Mouse (Mus musculus) hindbrain, embryonic 16.5 days (tissue): ENCODE data around the gene 2310061I04Rik. TPM values are rescaled to one million over a fixed set of nuclear protein-coding genes. Genes with fewer than 3 reads are reported as not detected.

ENCODE experiments used
- ATAC-seq: fragments of 200-750 bp; cut with Nextera tagmentation; 2 replicates; pipeline ENCODE4 v1.8.0; 2017; ENCODE audit warnings: moderate TSS enrichment, moderate library complexity
- H3K27ac ChIP-seq: fragments of 300-500 bp; sonication (generic); 2 replicates; pipeline ENCODE4 v1.5.1; 2014; ENCODE audit warnings: low read depth, mild to moderate bottlenecking, control low read depth, low read length, moderate library complexity
- H3K27me3 ChIP-seq: fragments of 300-500 bp; sonication (generic); replicated peaks from 2 replicates; pipeline ENCODE4 v1.6.1; 2014; ENCODE audit warnings: low read length; ENCODE audit not compliant: control insufficient read depth, insufficient read depth
- H3K36me3 ChIP-seq: fragments of 300-500 bp; sonication (generic); 2 replicates; pipeline ENCODE4 v1.6.1; 2014; ENCODE audit warnings: mild to moderate bottlenecking, low read length, moderate library complexity, mixed read lengths; ENCODE audit not compliant: control insufficient read depth, insufficient read depth
- H3K4me1 ChIP-seq: fragments of 300-500 bp; sonication (generic); 2 replicates; pipeline ENCODE4 v1.6.1; 2014; ENCODE audit warnings: low read depth, low read length; ENCODE audit not compliant: control insufficient read depth, insufficient read depth
- H3K4me2 ChIP-seq: fragments of 300-500 bp; sonication (generic); 2 replicates; pipeline ENCODE4 v1.6.1; 2014; ENCODE audit warnings: mild to moderate bottlenecking, low read length, control low read depth, moderate library complexity
- H3K4me3 ChIP-seq: fragments of 300-500 bp; sonication (generic); 2 replicates; pipeline ENCODE4 v1.5.1; 2014; ENCODE audit warnings: mild to moderate bottlenecking, low read length, control low read depth, moderate library complexity
- H3K9ac ChIP-seq: fragments of 300-500 bp; sonication (generic); 2 replicates; pipeline ENCODE4 v1.6.1; 2014; ENCODE audit warnings: low read depth, mild to moderate bottlenecking, control low read depth, low read length, moderate library complexity
- H3K9me3 ChIP-seq: fragments of 300-500 bp; sonication (generic); 2 replicates; pipeline ENCODE4 v1.6.1; 2014; ENCODE audit warnings: mild to moderate bottlenecking, low read length, moderate library complexity; ENCODE audit not compliant: control insufficient read depth
- WGBS: fragments of 180-500 bp; shearing (Covaris S2); extraction: QIAGEN DNeasy Blood & Tissue Kit; methylation state at CpG from one replicate; pipeline ENCODE4 v1.1.7; 2014; 5-methylcytosine and 5-hydroxymethylcytosine counted together
- polyA plus RNA-seq: library from polyadenylated mRNA; unstranded; fragments of >200 nt; fragmentation: Nextera tagmentation; extraction: Ambion mirVana; gene quantifications from 2 replicates; pipeline ENCODE4 v1.2.1, GENCODE M21; 2015

2310061I04Rik gene
- polyA plus RNA-seq, 1 experiment from 2014 or later = 67.4 TPM

DNA sequence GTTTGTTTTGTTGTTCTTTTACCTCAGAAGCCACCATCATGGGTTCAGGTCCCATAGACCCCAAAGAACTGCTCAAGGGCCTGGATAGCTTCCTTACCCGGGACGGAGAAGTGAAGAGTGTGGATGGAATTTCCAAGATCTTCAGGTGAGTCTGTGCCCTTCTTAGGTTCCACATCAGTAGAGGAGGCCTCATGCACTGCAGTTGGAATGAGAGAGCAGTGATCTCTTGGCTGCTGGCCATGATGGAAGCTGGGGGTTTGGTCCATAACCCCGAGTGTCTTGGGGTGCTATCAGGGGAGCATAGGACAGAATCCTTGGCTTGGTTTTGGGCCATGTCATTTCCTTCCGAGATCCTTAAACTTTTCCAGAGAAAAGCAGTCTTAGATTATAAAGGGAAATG is 26.1 kb upstream of the 2310061I04Rik start:
- Histone ChIP-seq H3K27me3 (no peaks in the 10 kb centered on the region), H3K27ac (no peak overlapping the region), H3K4me1 (peaks cover 25% of the 10 kb centered on the region), H3K9ac (no peak overlapping the region), H3K9me3 (no peaks in the 10 kb centered on the region), H3K36me3 (peaks cover 35% of the 10 kb centered on the region), H3K4me2 (no peak overlapping the region), H3K4me3 (no peak overlapping the region)
- no peak for ATAC-seq
- WGBS = 94% methylated on average over 4 of the region's 4 CpGs

DNA sequence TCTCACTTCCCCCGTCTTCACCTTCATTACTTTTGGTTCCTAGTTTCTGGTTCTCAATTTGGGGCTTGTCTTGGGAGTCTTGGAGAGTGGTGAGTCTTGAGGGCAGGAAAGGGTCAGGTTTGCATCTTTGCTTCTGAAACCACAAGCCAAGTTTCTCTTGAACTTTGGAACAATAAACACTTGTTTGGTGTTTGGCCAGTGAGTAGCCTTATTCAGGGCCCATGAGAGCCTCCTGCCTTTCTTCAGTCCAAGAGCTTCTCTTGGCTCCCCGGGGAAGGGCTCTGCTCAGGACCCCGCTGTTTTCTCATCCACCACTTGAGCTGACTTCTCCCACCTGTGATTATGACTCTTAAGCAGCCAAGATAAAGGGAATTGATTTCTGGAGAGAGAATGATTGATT is 25.3 kb upstream of the 2310061I04Rik start:
- no peak overlapping the region for H3K4me3 ChIP-seq
- no peak overlapping the region for H3K27ac ChIP-seq
- H3K27me3 ChIP-seq = no peaks in the 10 kb centered on the region
- no peak overlapping the region for H3K4me2 ChIP-seq
- peaks cover 28% of the 10 kb centered on the region for H3K36me3 ChIP-seq
- peaks cover 25% of the 10 kb centered on the region for H3K4me1 ChIP-seq
- WGBS = 88% methylated on average over 3 of the region's 3 CpGs
- H3K9ac ChIP-seq = no peak overlapping the region
- no peak for ATAC-seq
- no peaks in the 10 kb centered on the region for H3K9me3 ChIP-seq

DNA sequence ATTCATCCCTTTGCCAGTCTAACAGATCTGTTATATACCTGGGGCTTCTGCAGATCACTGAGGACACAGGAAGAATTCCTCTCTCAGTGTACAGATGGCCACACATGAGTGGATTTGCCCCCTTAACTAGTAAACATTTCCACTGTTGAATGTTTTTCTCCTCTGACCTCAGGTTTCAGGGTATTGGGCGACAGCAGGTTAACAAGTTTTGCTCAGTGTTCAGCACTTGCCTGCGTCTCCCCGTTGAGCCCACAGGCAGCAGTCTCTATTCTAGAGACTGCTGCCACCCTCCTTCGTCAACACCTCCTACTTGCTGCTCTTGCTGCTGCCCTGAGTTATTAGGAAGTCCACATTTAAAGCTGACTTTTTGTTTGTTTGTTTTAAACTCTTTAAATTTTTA is 24.5 kb upstream of the 2310061I04Rik start:
- 81% methylated on average over 4 of the region's 4 CpGs for WGBS

DNA sequence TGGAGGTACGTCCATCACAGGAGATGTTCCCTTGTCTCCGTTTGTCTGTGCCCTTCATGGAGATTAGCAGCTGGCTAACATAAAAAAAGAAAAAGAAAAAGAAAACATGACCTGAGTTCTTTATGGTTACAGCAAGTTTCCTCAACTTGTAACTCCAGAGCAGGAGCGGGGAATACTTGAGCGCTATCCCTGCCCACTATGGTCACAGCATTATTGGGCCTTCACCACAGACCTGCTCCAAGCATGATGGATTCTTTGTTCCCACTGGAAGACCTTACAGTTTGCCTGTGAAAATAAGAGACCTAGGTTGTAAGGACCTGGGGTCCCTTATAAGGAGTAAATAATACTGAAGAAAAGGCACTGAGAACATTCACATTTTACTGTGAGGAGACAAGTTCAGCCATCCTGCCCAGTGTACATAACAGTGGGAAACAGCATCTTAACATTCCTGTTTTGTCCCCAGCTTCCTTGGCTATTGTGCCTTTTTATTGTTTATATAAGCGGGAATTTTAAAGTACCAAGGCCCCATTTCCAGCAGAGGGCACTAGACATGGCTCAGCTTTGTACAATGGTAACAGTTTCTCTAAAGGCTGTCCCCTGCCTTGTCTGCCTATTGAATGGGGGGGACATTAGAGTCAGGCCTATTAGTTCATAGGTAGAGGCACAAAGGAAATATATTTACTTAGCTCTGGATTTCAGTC is 23.8 kb upstream of the 2310061I04Rik start:
- H3K9ac ChIP-seq = no peak overlapping the region
- H3K4me3 ChIP-seq = no peak overlapping the region
- H3K27me3 ChIP-seq = no peaks in the 10 kb centered on the region
- 70% methylated on average over 5 of the region's 5 CpGs for WGBS
- H3K36me3 ChIP-seq = peaks cover 16% of the 10 kb centered on the region
- no peak for ATAC-seq
- peak overlapping the region; percentile 5; the same call in 1 of the 2 replicates for H3K4me2 ChIP-seq
- peaks cover 25% of the 10 kb centered on the region for H3K4me1 ChIP-seq
- H3K9me3 ChIP-seq = no peaks in the 10 kb centered on the region
- H3K27ac ChIP-seq = peak overlapping the region; percentile 41

More for the DNA sequence above, 24.5 kb upstream of the 2310061I04Rik start:
- Histone ChIP-seq H3K4me2 (no peak overlapping the region), H3K4me1 (peaks cover 25% of the 10 kb centered on the region), H3K27me3 (no peaks in the 10 kb centered on the region), H3K9ac (no peak overlapping the region), H3K9me3 (no peaks in the 10 kb centered on the region), H3K27ac (no peak overlapping the region; the same call in 1 of the 2 replicates), H3K36me3 (peaks cover 23% of the 10 kb centered on the region), H3K4me3 (no peak overlapping the region)
- ATAC-seq = no peak

DNA sequence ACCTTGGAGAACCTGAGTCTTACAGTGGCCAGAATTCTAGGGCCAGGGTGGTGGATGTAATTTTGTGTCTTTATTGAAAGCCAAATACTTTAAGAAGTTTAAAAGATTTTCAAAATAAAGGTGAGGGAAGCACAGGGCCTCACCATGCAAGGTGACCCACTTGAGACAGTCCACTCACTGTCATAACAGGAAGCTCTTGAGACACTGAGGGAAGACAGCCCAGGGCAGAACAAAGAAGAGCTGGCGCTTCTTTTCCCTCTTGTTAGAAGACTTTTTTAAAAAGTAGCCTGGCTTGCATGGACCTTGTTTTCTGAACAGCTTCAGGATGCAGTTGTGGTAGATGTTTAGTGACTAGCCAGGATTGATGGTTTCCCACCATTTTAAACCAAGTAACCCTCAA is 23.2 kb upstream of the 2310061I04Rik start:
- Histone ChIP-seq H3K9ac (no peak overlapping the region; the same call in 1 of the 2 replicates), H3K27ac (peak overlapping the region; percentile 89), H3K4me2 (peak overlapping the region; percentile 87), H3K36me3 (peaks cover 15% of the 10 kb centered on the region), H3K4me3 (peak overlapping the region; percentile 67), H3K27me3 (no peaks in the 10 kb centered on the region), H3K9me3 (no peaks in the 10 kb centered on the region), H3K4me1 (peaks cover 29% of the 10 kb centered on the region)
- no peak for ATAC-seq
- 86% methylated on average over 1 of the region's 1 CpGs for WGBS

DNA sequence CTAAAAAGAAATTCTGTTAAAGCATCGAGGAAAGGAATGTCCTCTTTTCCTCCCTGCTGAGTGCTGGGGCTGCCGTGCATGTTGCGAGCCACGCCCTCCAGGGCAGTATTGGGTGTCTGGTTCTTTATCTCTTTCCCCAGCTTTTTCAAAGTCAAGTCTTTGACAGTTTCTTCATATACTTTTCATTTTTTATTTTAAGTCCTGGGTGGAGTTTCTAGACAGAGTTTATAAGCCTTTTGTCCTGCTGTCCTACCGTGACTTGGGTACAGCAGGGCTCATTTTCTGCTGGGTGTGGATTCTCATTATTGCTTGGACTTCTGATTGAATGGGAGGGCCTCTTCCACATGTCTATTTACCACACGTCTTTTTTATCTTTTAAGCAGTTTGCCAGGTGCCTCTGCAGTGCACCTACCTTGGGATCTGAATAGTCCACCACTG is 22.7 kb upstream of the 2310061I04Rik start:
- Histone ChIP-seq H3K4me3 (peak overlapping the region; percentile 67), H3K4me2 (peak overlapping the region; percentile 87), H3K4me1 (peaks cover 33% of the 10 kb centered on the region), H3K27me3 (no peaks in the 10 kb centered on the region), H3K27ac (peak overlapping the region; percentile 89), H3K9ac (peak overlapping the region; percentile 88; the same call in 1 of the 2 replicates), H3K9me3 (no peaks in the 10 kb centered on the region), H3K36me3 (peaks cover 11% of the 10 kb centered on the region)
- WGBS = 33% methylated on average over 6 of the region's 6 CpGs
- no peak for ATAC-seq

DNA sequence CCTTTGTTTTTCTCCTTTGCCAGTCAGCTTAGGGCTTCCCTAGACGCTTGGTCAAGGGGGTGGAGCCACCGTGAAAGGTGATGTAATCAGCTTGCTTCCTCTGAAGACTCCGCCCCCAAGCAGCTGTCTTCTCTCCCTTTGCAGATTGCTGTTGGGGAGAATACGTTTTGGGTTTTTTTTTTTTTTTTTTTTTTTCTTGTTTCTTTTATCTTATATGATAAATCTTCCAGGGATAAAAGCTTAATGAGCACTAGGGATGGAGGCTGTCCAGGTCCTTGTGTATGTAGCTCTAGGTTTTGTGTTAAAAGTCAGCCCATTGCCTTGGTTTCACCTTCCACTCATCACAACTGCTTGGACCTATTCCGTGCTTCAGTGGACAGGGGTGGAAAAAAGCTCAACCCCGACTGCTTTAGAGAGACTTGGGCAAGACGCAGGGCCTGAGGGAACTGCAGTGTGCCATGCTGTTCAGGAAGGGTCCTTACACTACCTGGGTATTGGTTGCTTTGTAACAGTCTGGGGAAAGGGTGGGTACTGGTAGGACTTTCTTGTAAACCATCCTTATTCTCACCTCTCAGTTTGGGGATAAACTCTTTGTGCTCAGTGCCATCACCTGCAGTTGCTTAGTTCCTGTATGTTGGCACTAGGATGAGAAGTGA is 22.0 kb upstream of the 2310061I04Rik start:
- Histone ChIP-seq H3K27me3 (no peaks in the 10 kb centered on the region), H3K9me3 (no peaks in the 10 kb centered on the region), H3K4me3 (peak overlapping the region; percentile 67), H3K4me2 (peak overlapping the region; percentile 87), H3K9ac (peak overlapping the region; percentile 88), H3K27ac (peak overlapping the region; percentile 91), H3K36me3 (peaks cover 4% of the 10 kb centered on the region), H3K4me1 (peaks cover 33% of the 10 kb centered on the region)
- peak; percentile 46 for ATAC-seq
- WGBS = 2% methylated on average over 7 of the region's 7 CpGs

DNA sequence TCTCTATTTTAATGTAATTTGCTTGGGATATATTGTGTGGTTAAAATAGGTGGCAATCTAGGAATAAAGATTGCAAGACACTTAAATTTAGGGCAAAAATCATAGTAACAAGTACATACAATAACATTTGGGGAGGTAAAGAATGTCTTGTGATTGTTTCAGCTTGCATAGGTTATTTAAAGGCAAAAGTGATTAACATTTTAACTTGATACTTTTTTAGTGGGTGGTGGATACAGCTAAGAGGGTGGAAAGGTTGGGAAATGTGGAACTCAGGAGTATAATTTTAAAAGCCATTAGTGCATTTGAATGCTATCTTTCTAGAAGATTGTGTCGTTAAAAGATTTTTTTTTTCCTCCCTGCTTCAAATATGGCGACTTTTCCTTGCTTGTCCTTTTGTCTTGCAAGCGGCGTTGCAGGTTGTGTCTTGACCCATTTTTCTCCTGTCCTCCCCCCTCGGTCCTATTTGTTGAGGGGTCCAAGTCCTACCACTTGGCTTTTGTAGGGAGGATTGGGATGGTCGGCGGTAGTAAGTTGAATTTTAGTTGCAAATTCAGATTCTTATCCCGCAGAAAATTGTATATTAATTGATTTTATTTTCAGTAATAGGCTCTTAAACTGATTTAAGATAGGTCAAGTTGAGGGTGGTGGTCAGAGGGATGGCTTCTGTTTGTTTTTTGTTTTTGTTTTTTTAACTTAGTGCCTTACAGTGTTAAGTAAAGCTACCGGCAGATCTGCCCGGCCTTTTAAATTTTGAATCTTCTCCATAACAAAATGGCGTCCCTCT is 21.2 kb upstream of the 2310061I04Rik start:
- H3K27ac ChIP-seq = peak overlapping the region; percentile 91
- WGBS = 0% methylated on average over 11 of the region's 11 CpGs
- H3K4me1 ChIP-seq = peaks cover 33% of the 10 kb centered on the region
- no peaks in the 10 kb centered on the region for H3K27me3 ChIP-seq
- 0 out of 2 replicates have a peak, but pooled peaks cover 2% of the 10 kb centered on the region for H3K36me3 ChIP-seq
- peak overlapping the region; percentile 67 for H3K4me3 ChIP-seq
- H3K9ac ChIP-seq = peak overlapping the region; percentile 88
- ATAC-seq = no peak
- no peaks in the 10 kb centered on the region for H3K9me3 ChIP-seq
- H3K4me2 ChIP-seq = peak overlapping the region; percentile 87
